Mouse (Mus musculus): ENCODE results near the gene Snrpc. TPM values are rescaled to one million over a fixed set of nuclear protein-coding genes. Genes with fewer than 3 reads are reported as not detected.

Snrpc gene
- total and polyA plus RNA-seq, 2 experiments from 2014 or later: 146 to 235 TPM

DNA sequence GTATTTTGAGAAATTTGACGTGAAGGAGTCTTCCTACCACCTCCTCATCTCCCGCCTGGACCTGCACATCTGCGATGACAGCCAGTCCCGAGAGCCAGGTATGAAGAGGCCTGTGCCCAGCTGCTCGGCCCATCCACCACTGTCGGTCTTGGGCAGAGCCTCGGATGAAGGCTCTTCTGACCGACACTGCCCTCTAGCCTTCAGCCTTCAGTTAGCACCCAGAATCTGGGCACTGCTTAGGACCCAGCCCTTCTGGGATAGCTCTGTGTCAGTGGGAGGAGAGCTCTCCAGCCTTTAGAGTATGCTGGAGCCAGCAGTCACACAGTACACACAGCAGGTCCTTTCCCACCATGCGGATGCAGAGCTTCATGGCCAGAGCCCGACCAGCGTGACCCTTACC lies 43.6 kb downstream of the Snrpc start:
- ATAC-seq (peak; percentile 45; the same call in 1 of the 2 replicates), DNase-seq (ENCODE audit: low spot score) (peak; percentile 42)
- Histone ChIP-seq H3K9ac (replicated peaks; ENCODE audit: low read length) (no peak overlapping the region), H3K27me3 (ENCODE audit: insufficient read depth, low read length) (no peaks in the 10 kb centered on the region), H3K36me3 (ENCODE audit: insufficient read depth, low read length) (peaks cover 53% of the 10 kb centered on the region), H3K4me2 (ENCODE audit: low read depth, low read length) (no peak overlapping the region), H3K9me3 (ENCODE audit: low read length) (no peaks in the 10 kb centered on the region), H3K4me3 (ENCODE audit: low read length) (no peak overlapping the region), H3K4me1 (ENCODE audit: insufficient read depth, low read length) (no peaks in the 10 kb centered on the region), H3K27ac (no peak overlapping the region)
- 64% methylated on average over 11 of the region's 11 CpGs for WGBS
- TF ChIP-seq CTCF (IDR thresholded peaks at IDR 0.05; ENCODE audit: low read depth): peak; percentile 59

DNA sequence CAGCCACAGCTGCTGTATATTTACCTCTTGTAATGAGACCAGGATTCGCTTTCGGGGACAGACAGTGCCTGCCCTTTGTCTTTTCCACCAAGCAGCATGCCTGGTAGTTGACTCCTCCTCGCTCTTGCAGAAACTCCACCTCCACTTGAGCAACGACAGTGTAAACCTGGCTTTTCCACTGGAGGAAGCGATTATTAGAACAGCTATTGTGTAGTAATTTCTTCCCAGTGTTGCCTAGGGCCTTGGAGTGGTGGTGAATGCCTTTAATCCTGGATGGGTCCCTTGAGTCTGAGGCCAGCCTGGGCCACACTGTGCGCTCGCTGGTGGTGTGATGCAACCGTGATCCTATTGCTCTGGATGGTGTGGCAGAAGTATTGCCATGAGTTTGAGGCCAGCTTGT lies 45.2 kb downstream of the Snrpc start:
- Histone ChIP-seq H3K27me3 (ENCODE audit: insufficient read depth, low read length) (no peaks in the 10 kb centered on the region), H3K27ac (no peak overlapping the region), H3K4me3 (ENCODE audit: low read length) (no peak overlapping the region), H3K9me3 (ENCODE audit: low read length) (no peaks in the 10 kb centered on the region), H3K36me3 (ENCODE audit: insufficient read depth, low read length) (peaks cover 67% of the 10 kb centered on the region), H3K9ac (replicated peaks; ENCODE audit: low read length) (no peak overlapping the region), H3K4me1 (ENCODE audit: insufficient read depth, low read length) (no peaks in the 10 kb centered on the region), H3K4me2 (ENCODE audit: low read depth, low read length) (no peak overlapping the region)
- DNase-seq (ENCODE audit: low spot score) (no peak), ATAC-seq (no peak)
- TF ChIP-seq CTCF (IDR thresholded peaks at IDR 0.05; ENCODE audit: low read depth): no peak
- WGBS: 92% methylated on average over 8 of the region's 8 CpGs

DNA sequence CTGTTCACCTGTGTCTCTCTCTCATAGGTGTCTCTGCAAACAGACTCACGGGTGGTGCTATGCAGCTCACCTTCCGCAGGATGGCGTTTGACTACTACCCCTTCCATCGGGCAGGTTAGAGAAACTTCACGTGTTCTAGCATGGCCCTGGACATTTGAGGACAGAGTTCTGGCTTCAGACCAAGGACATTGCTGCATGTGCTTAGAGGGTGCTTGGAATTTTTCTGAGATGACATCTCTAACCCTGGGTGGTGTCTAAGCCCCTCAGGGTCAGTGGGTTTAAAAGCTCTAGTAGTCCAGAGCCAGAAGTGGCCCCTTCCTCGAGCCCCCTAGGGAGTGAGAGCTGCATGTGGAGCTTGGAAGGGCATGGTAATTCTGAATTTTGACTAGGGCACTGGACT lies 46.0 kb downstream of the Snrpc start:
- Histone ChIP-seq H3K36me3 (ENCODE audit: insufficient read depth, low read length) (peaks cover 68% of the 10 kb centered on the region), H3K4me3 (ENCODE audit: low read length) (no peak overlapping the region), H3K27me3 (ENCODE audit: insufficient read depth, low read length) (no peaks in the 10 kb centered on the region), H3K9ac (replicated peaks; ENCODE audit: low read length) (no peak overlapping the region), H3K9me3 (ENCODE audit: low read length) (no peaks in the 10 kb centered on the region), H3K27ac (no peak overlapping the region), H3K4me1 (ENCODE audit: insufficient read depth, low read length) (no peaks in the 10 kb centered on the region), H3K4me2 (ENCODE audit: low read depth, low read length) (no peak overlapping the region)
- ATAC-seq (no peak), DNase-seq (ENCODE audit: low spot score) (no peak)
- no peak for TF ChIP-seq CTCF (IDR thresholded peaks at IDR 0.05; ENCODE audit: low read depth)
- WGBS: 91% methylated on average over 6 of the region's 6 CpGs

DNA sequence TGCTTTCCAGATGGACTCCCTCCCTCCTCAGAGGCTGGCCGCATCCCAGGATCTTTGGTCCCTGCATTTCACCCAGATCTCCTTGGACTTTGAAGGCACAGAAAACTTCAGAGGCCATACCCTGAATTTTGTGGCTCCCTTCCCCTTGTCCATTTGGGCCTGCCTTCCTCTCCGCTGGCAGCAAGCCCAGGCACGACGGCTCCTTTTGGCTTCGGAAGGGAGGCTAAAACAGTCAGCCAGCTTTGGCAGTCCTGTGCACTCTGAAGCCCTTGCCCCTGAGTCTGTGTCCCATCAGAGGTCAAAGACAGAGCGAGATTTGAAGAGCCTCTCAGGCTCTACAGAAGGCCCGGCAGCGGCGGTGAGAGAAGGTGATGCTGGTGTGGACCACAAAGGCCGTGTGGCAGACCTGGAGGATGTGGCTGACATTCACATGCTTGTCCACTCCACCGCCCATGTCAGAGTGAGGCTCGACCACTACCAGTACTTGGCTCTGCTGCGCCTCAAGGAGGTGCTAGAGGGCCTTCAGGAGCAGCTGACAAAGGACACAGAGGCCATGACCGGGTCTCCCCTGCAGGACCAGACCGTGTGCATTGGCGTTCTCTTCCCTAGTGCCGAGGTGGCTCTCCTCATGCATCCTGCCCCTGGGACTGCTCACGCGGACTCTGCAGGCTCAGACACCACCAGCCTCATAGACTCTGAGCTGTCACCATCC lies 48.7 kb downstream of the Snrpc start:
- peak; percentile 40 for TF ChIP-seq CTCF (IDR thresholded peaks at IDR 0.05; ENCODE audit: low read depth)

More for the DNA sequence above, 48.7 kb downstream of the Snrpc start:
- no peaks in the 10 kb centered on the region for H3K4me1 ChIP-seq (ENCODE audit: insufficient read depth, low read length)
- no peaks in the 10 kb centered on the region for H3K27me3 ChIP-seq (ENCODE audit: insufficient read depth, low read length)
- H3K9ac ChIP-seq (replicated peaks; ENCODE audit: low read length): no peak overlapping the region
- H3K9me3 ChIP-seq (ENCODE audit: low read length): no peaks in the 10 kb centered on the region
- DNase-seq (ENCODE audit: low spot score): peak; percentile 17
- H3K27ac ChIP-seq: no peak overlapping the region
- 78% methylated on average over 19 of the region's 19 CpGs for WGBS
- H3K4me2 ChIP-seq (ENCODE audit: low read depth, low read length): no peak overlapping the region
- H3K4me3 ChIP-seq (ENCODE audit: low read length): no peak overlapping the region
- ATAC-seq: 0 out of 2 replicates have a peak, but pooled peaks have one; percentile 21
- H3K36me3 ChIP-seq (ENCODE audit: insufficient read depth, low read length): peaks cover 58% of the 10 kb centered on the region

Other genes starting within 250 kb of the Snrpc start
- 252 and 264 TPM in 2 replicates for gene Nudt3, start 214.7 kb upstream of the Snrpc start, total RNA-seq (2014; rRNA removed)
- gene Nudt3, start 214.7 kb upstream of the Snrpc start, polyA plus RNA-seq (2015; fragmentation: Nextera tagmentation; extraction: Ambion mirVana): 210 and 220 TPM in 2 replicates
- gene RPS10-NUDT3, start 202.9 kb upstream of the Snrpc start, total RNA-seq (2014; rRNA removed): not detected in 2 replicates
- not detected in 2 replicates for gene RPS10-NUDT3, start 202.9 kb upstream of the Snrpc start, polyA plus RNA-seq (2015; fragmentation: Nextera tagmentation; extraction: Ambion mirVana)
- 1,174 and 1,303 TPM in 2 replicates for gene Rps10, start 201.5 kb upstream of the Snrpc start, total RNA-seq (2014; rRNA removed)
- 497 and 519 TPM in 2 replicates for gene Rps10, start 201.5 kb upstream of the Snrpc start, polyA plus RNA-seq (2015; fragmentation: Nextera tagmentation; extraction: Ambion mirVana)
- gene Pacsin1, start 182.6 kb upstream of the Snrpc start, total RNA-seq (2014; rRNA removed): 38.3 and 62.9 TPM in 2 replicates
- 80.0 and 85.1 TPM in 2 replicates for gene Pacsin1, start 182.6 kb upstream of the Snrpc start, polyA plus RNA-seq (2015; fragmentation: Nextera tagmentation; extraction: Ambion mirVana)
- gene Spdef, start 109.2 kb upstream of the Snrpc start, total RNA-seq (2014; rRNA removed): 2.1 TPM in 2 replicates
- gene Spdef, start 109.2 kb upstream of the Snrpc start, polyA plus RNA-seq (2015; fragmentation: Nextera tagmentation; extraction: Ambion mirVana): 1.7 and 1.8 TPM in 2 replicates
- 73.4 and 89.6 TPM in 2 replicates for gene D17Wsu92e, start 17.5 kb upstream of the Snrpc start, total RNA-seq (2014; rRNA removed)
- 10.3 and 10.5 TPM in 2 replicates for gene D17Wsu92e, start 17.5 kb upstream of the Snrpc start, polyA plus RNA-seq (2015; fragmentation: Nextera tagmentation; extraction: Ambion mirVana)
- 18.1 and 19.9 TPM in 2 replicates for gene Uhrf1bp1, start 18.3 kb downstream of the Snrpc start, total RNA-seq (2014; rRNA removed)
- gene Uhrf1bp1, start 18.3 kb downstream of the Snrpc start, polyA plus RNA-seq (2015; fragmentation: Nextera tagmentation; extraction: Ambion mirVana): 3.4 and 3.6 TPM in 2 replicates
- gene Anks1, start 71.2 kb downstream of the Snrpc start, total RNA-seq (2014; rRNA removed): 102 and 114 TPM in 2 replicates
- gene Anks1, start 71.2 kb downstream of the Snrpc start, polyA plus RNA-seq (2015; fragmentation: Nextera tagmentation; extraction: Ambion mirVana): 35.0 and 35.8 TPM in 2 replicates
- 7.7 and 15.3 TPM in 2 replicates for gene Taf11, start 71.7 kb downstream of the Snrpc start, total RNA-seq (2014; rRNA removed)
- 54.6 and 62.0 TPM in 2 replicates for gene Taf11, start 71.7 kb downstream of the Snrpc start, polyA plus RNA-seq (2015; fragmentation: Nextera tagmentation; extraction: Ambion mirVana)
- 2.9 and 3.6 TPM in 2 replicates for gene Tcp11, start 242.5 kb downstream of the Snrpc start, total RNA-seq (2014; rRNA removed)
- gene Tcp11, start 242.5 kb downstream of the Snrpc start, polyA plus RNA-seq (2015; fragmentation: Nextera tagmentation; extraction: Ambion mirVana): 1.9 and 2.0 TPM in 2 replicates